Mouse (Mus musculus) adrenal gland, adult 18-20 months (tissue): ENCODE data around the gene Inpp4a. TPM values are rescaled to one million over a fixed set of nuclear protein-coding genes. Genes with fewer than 3 reads are reported as not detected.
A peak's percentile ranks its signal among the peaks of the same experiment; 100 is the strongest.

Experiments
- DNase-seq, 2 experiments: peaks; one replicate each; pipeline ENCODE4 v3.0.0; 2021 to 2022; ENCODE audit warnings: low spot score in 2 of 2
- total RNA-seq, 2 experiments: library from RNA; stranded (reverse); gene quantifications; 1 replicate in 1 of 2; 2 replicates in 1 of 2; pipeline ENCODE4 v1.2.3; 2021

The Inpp4a gene
- total RNA-seq, 2 experiments from 2014 or later: 21.4 to 24.6 TPM

- no peak for DNase-seq
These were observed 108.4 kb downstream of the Inpp4a start for GRCm38 (mm10) chr1:37408059-37408458.

- no peak for DNase-seq
These were observed 109.0 kb downstream of the Inpp4a start for GRCm38 (mm10) chr1:37408678-37409077.

- DNase-seq: no peak
These were observed 110.0 kb downstream of the Inpp4a start for GRCm38 (mm10) chr1:37409647-37410046.

- DNase-seq: no peak
These were observed 115.7 kb downstream of the Inpp4a start for GRCm38 (mm10) chr1:37415394-37415793.

- peak; percentile 30 to 34 for DNase-seq
These were observed 119.8 kb downstream of the Inpp4a start for GRCm38 (mm10) chr1:37419420-37419819.

GRCm38 (mm10) chr1:37427144-37427875 lies 127.6 kb downstream of the Inpp4a start:
- DNase-seq: no peak

GRCm38 (mm10) chr1:37428911-37429310 lies 129.2 kb downstream of the Inpp4a start:
- DNase-seq: peak in 1 of 2 experiments; percentile 26

GRCm38 (mm10) chr1:37429366-37430296 lies 130.0 kb downstream of the Inpp4a start, which contains the start of the genes Coa5 and Unc50:
Gene Coa5, minus strand, starts transcription at chr1:37430103.
Gene Unc50, plus strand, starts transcription at chr1:37430139.
- peak; percentile 93 to 94 for DNase-seq

- DNase-seq: peak in 1 of 2 experiments; percentile 8
These were observed 130.7 kb downstream of the Inpp4a start for GRCm38 (mm10) chr1:37430297-37430840.

GRCm38 (mm10) chr1:37436419-37436818 lies 136.8 kb downstream of the Inpp4a start:
- DNase-seq: no peak

GRCm38 (mm10) chr1:37442848-37443835 lies 143.5 kb downstream of the Inpp4a start:
- DNase-seq: no peak

GRCm38 (mm10) chr1:37448361-37449095 lies 148.9 kb downstream of the Inpp4a start:
- peak; percentile 53 to 57 for DNase-seq

GRCm38 (mm10) chr1:37451270-37451669 lies 151.6 kb downstream of the Inpp4a start:
- no peak for DNase-seq

GRCm38 (mm10) chr1:37457546-37457945 lies 157.9 kb downstream of the Inpp4a start:
- no peak for DNase-seq

Other genes with a start within 250 kb of the Inpp4a start
- 1 to 10 TPM; 1.8 to 2.0 TPM for gene Cnga3, start 85.4 kb upstream of the Inpp4a start, total RNA-seq
- 100 to 1,000 TPM; 121 to 134 TPM for gene Coa5, start 130.2 kb downstream of the Inpp4a start, total RNA-seq
- gene Unc50, start 130.3 kb downstream of the Inpp4a start, total RNA-seq: 10 to 100 TPM; 61.0 to 72.3 TPM
- gene Mgat4a, start 241.2 kb downstream of the Inpp4a start, total RNA-seq: 1 to 10 TPM; 5.9 to 6.4 TPM